Comparison of ENCODE assay signal across 17 mouse cellular contexts in genomic region chr10:63013476-63013875, GRCm38 (mm10).
"Had no signal": no experiment of that assay in that cellular context is flagged by ENCODE, and none has a peak within 500 bp of the region (broad histone marks: within the 10 kb centered on the region; RNA-seq: fewer than 3 reads in every experiment).

No protein-coding gene starts in this region.

- H3K27me3 ChIP-seq: neural tube, embryonic 12.5 days; neural tube, embryonic 13.5 days; neural tube, embryonic 15.5 days; stomach, embryonic 15.5 days had no signal

- H3K9me3 ChIP-seq: neural tube, embryonic 12.5 days; neural tube, embryonic 13.5 days; neural tube, embryonic 15.5 days; stomach, embryonic 15.5 days had no signal

- H3K4me2 ChIP-seq: neural tube, embryonic 12.5 days; neural tube, embryonic 13.5 days; neural tube, embryonic 15.5 days; stomach, embryonic 15.5 days had no signal

- DNase-seq: retina, postnatal 1 day; right cerebral cortex, adult 18-20 months; right cerebral cortex, postnatal 14 days; right cerebral cortex, postnatal 25 days; right cerebral cortex, postnatal 4 days; spleen, adult 18-20 months; thymus, adult 18-20 months; thymus, adult 2 months; thymus, postnatal 14 days; thymus, postnatal 25 days; thymus, postnatal 36 days; thymus, postnatal 4 days had no signal

- H3K27ac ChIP-seq: neural tube, embryonic 12.5 days; neural tube, embryonic 13.5 days; neural tube, embryonic 15.5 days; stomach, embryonic 15.5 days; stomach, postnatal 0 days had no signal

- H3K9ac ChIP-seq: neural tube, embryonic 12.5 days; neural tube, embryonic 13.5 days; neural tube, embryonic 15.5 days; stomach, embryonic 15.5 days had no signal

- H3K4me1 ChIP-seq: neural tube, embryonic 12.5 days; stomach, embryonic 15.5 days had no signal

- H3K4me3 ChIP-seq: neural tube, embryonic 12.5 days; neural tube, embryonic 13.5 days; neural tube, embryonic 15.5 days; stomach, embryonic 15.5 days had no signal
